Mouse (Mus musculus) right cerebral cortex, postnatal 36 days (tissue): ENCODE measurements around the gene Nol4l.
"Not testable (repeated sequence)": the region's sequence is repeated elsewhere in the genome, so short reads cannot be mapped to it uniquely, and the experiment has no call there.

Source experiments
- DNase-seq, 2 experiments: peaks; one replicate each; pipeline ENCODE4 v3.0.0; 2022; ENCODE audit warnings: low spot score in 2 of 2, mixed read lengths in 1 of 2

Nol4l gene

GRCm38 (mm10) chr2:153417841-153418240 lies 111.9 kb downstream of the Nol4l start:
- DNase-seq: no peak

GRCm38 (mm10) chr2:153414607-153415006 lies 115.2 kb downstream of the Nol4l start:
- no peak for DNase-seq

- no peak for DNase-seq
Measured at GRCm38 (mm10) chr2:153412563-153412962, 117.2 kb downstream of the Nol4l start.

- DNase-seq: no peak
Measured at GRCm38 (mm10) chr2:153411557-153411956, 118.2 kb downstream of the Nol4l start.

GRCm38 (mm10) chr2:153408971-153409370 lies 120.8 kb downstream of the Nol4l start:
- no peak for DNase-seq

- no peak for DNase-seq
Measured at GRCm38 (mm10) chr2:153406882-153407281, 122.9 kb downstream of the Nol4l start.

GRCm38 (mm10) chr2:153404882-153405281 lies 124.9 kb downstream of the Nol4l start:
- DNase-seq: no peak

GRCm38 (mm10) chr2:153404062-153404461 lies 125.7 kb downstream of the Nol4l start:
- DNase-seq: no peak

GRCm38 (mm10) chr2:153399166-153399565 lies 130.6 kb downstream of the Nol4l start:
- DNase-seq: no peak

- DNase-seq: no peak
Measured at GRCm38 (mm10) chr2:153397790-153398515, 131.8 kb downstream of the Nol4l start.

- DNase-seq: no peak
Measured at GRCm38 (mm10) chr2:153393045-153393444, 136.7 kb downstream of the Nol4l start.

GRCm38 (mm10) chr2:153389831-153390230 lies 139.9 kb downstream of the Nol4l start:
- no peak for DNase-seq

GRCm38 (mm10) chr2:153380479-153380878 lies 149.3 kb downstream of the Nol4l start:
- DNase-seq: no peak

GRCm38 (mm10) chr2:153375380-153375779 lies 154.4 kb downstream of the Nol4l start:
- no peak for DNase-seq

- DNase-seq: no peak
Measured at GRCm38 (mm10) chr2:153370871-153371270, 158.9 kb downstream of the Nol4l start.

- not testable (repeated sequence) for DNase-seq
Measured at GRCm38 (mm10) chr2:153364531-153364930, 165.2 kb downstream of the Nol4l start.

GRCm38 (mm10) chr2:153361101-153361710 lies 168.6 kb downstream of the Nol4l start:
- DNase-seq: no peak
